Mouse (Mus musculus): ENCODE measurements at regions not wholly inside any gene's neighbourhood (a gene's known extent, or its start where the extent isn't known, plus 50 kb on each side); places are given as distances from the start of the nearest gene placed in this dataset.

GRCm38 (mm10) chr3:128575339-128576129 lies 624.1 kb upstream of the Pitx2 start:
- no peak for DNase-seq
- Histone ChIP-seq H3K9me3 (ENCODE audit: low read length) (no peaks in the 10 kb centered on the region), H3K9ac (replicated peaks) (no peak overlapping the region), H3K27ac (ENCODE audit: low read depth) (no peak overlapping the region), H3K4me3 (ENCODE audit: low read depth, low read length) (no peak overlapping the region), H3K4me1 (ENCODE audit: insufficient read depth) (no peaks in the 10 kb centered on the region), H3K36me3 (replicated peaks; ENCODE audit: insufficient read depth, low read length) (no peaks in the 10 kb centered on the region), H3K27me3 (ENCODE audit: insufficient read depth, low read length) (no peaks in the 10 kb centered on the region), H3K4me2 (ENCODE audit: low read depth, low read length) (no peak overlapping the region)
- TF ChIP-seq EP300 (IDR thresholded peaks at IDR 0.05; ENCODE audit: low read depth) (no peak), CTCF (IDR thresholded peaks at IDR 0.05; ENCODE audit: low read depth) (no peak)
- WGBS (ENCODE audit: insufficient replicate concordance), result 46% methylated on average over 2 of the region's 2 CpGs
- ATAC-seq, result no peak

- Histone ChIP-seq H3K9ac (replicated peaks) (no peak overlapping the region), H3K4me2 (ENCODE audit: low read depth, low read length) (no peak overlapping the region), H3K4me3 (ENCODE audit: low read depth, low read length) (no peak overlapping the region), H3K27ac (ENCODE audit: low read depth) (no peak overlapping the region), H3K36me3 (replicated peaks; ENCODE audit: insufficient read depth, low read length) (no peaks in the 10 kb centered on the region), H3K9me3 (ENCODE audit: low read length) (no peaks in the 10 kb centered on the region), H3K4me1 (ENCODE audit: insufficient read depth) (no peaks in the 10 kb centered on the region), H3K27me3 (ENCODE audit: insufficient read depth, low read length) (no peaks in the 10 kb centered on the region)
- WGBS (ENCODE audit: insufficient replicate concordance), result 78% methylated on average over 3 of the region's 3 CpGs
- TF ChIP-seq EP300 (IDR thresholded peaks at IDR 0.05; ENCODE audit: low read depth) (no peak), CTCF (IDR thresholded peaks at IDR 0.05; ENCODE audit: low read depth) (no peak)
- DNase-seq (no peak), ATAC-seq (no peak)
These were observed 629.1 kb upstream of the Pitx2 start for GRCm38 (mm10) chr3:128570551-128570950.

GRCm38 (mm10) chr3:128565386-128565785 lies 634.3 kb upstream of the Pitx2 start:
- Histone ChIP-seq H3K4me1 (ENCODE audit: insufficient read depth) (no peaks in the 10 kb centered on the region), H3K4me3 (ENCODE audit: low read depth, low read length) (no peak overlapping the region), H3K4me2 (ENCODE audit: low read depth, low read length) (no peak overlapping the region), H3K27ac (ENCODE audit: low read depth) (no peak overlapping the region), H3K9me3 (ENCODE audit: low read length) (no peaks in the 10 kb centered on the region), H3K36me3 (replicated peaks; ENCODE audit: insufficient read depth, low read length) (no peaks in the 10 kb centered on the region), H3K9ac (replicated peaks) (no peak overlapping the region), H3K27me3 (ENCODE audit: insufficient read depth, low read length) (no peaks in the 10 kb centered on the region)
- TF ChIP-seq EP300 (IDR thresholded peaks at IDR 0.05; ENCODE audit: low read depth) (no peak), CTCF (IDR thresholded peaks at IDR 0.05; ENCODE audit: low read depth) (no peak)
- 79% methylated on average over 8 of the region's 8 CpGs for WGBS (ENCODE audit: insufficient replicate concordance)
- DNase-seq (no peak), ATAC-seq (no peak)

- H3K9ac ChIP-seq (replicated peaks), result no peak overlapping the region
- no peaks in the 10 kb centered on the region for H3K4me1 ChIP-seq (ENCODE audit: insufficient read depth)
- H3K9me3 ChIP-seq (ENCODE audit: low read length), result no peaks in the 10 kb centered on the region
- DNase-seq (peak; percentile 51), ATAC-seq (no peak)
- H3K36me3 ChIP-seq (replicated peaks; ENCODE audit: insufficient read depth, low read length), result no peaks in the 10 kb centered on the region
- H3K4me2 ChIP-seq (ENCODE audit: low read depth, low read length), result no peak overlapping the region
- no peak overlapping the region for H3K27ac ChIP-seq (ENCODE audit: low read depth)
- TF ChIP-seq EP300 (IDR thresholded peaks at IDR 0.05; ENCODE audit: low read depth) (no peak), CTCF (IDR thresholded peaks at IDR 0.05; ENCODE audit: low read depth) (no peak)
- 72% methylated on average over 9 of the region's 9 CpGs for WGBS (ENCODE audit: insufficient replicate concordance)
- no peaks in the 10 kb centered on the region for H3K27me3 ChIP-seq (ENCODE audit: insufficient read depth, low read length)
- no peak overlapping the region for H3K4me3 ChIP-seq (ENCODE audit: low read depth, low read length)
These were observed 650.5 kb upstream of the Fam241a start for GRCm38 (mm10) chr3:128546416-128547327.

- TF ChIP-seq CTCF (IDR thresholded peaks at IDR 0.05; ENCODE audit: low read depth), result no peak
- no peak for TF ChIP-seq EP300 (IDR thresholded peaks at IDR 0.05; ENCODE audit: low read depth)
- Histone ChIP-seq H3K9me3 (ENCODE audit: low read length) (no peaks in the 10 kb centered on the region), H3K36me3 (replicated peaks; ENCODE audit: insufficient read depth, low read length) (no peaks in the 10 kb centered on the region), H3K9ac (replicated peaks) (no peak overlapping the region), H3K4me3 (ENCODE audit: low read depth, low read length) (no peak overlapping the region), H3K4me2 (ENCODE audit: low read depth, low read length) (no peak overlapping the region), H3K27ac (ENCODE audit: low read depth) (no peak overlapping the region), H3K27me3 (ENCODE audit: insufficient read depth, low read length) (no peaks in the 10 kb centered on the region), H3K4me1 (ENCODE audit: insufficient read depth) (no peaks in the 10 kb centered on the region)
- 79% methylated on average over 4 of the region's 4 CpGs for WGBS (ENCODE audit: insufficient replicate concordance)
- ATAC-seq (no peak), DNase-seq (no peak)
These were observed 629.3 kb upstream of the Fam241a start for GRCm38 (mm10) chr3:128525427-128525826.

GRCm38 (mm10) chr3:128520671-128521103 lies 624.6 kb upstream of the Fam241a start:
- Histone ChIP-seq H3K4me3 (ENCODE audit: low read depth, low read length) (no peak overlapping the region), H3K4me1 (ENCODE audit: insufficient read depth) (no peaks in the 10 kb centered on the region), H3K4me2 (ENCODE audit: low read depth, low read length) (no peak overlapping the region), H3K27ac (ENCODE audit: low read depth) (no peak overlapping the region), H3K36me3 (replicated peaks; ENCODE audit: insufficient read depth, low read length) (no peaks in the 10 kb centered on the region), H3K27me3 (ENCODE audit: insufficient read depth, low read length) (no peaks in the 10 kb centered on the region), H3K9ac (replicated peaks) (no peak overlapping the region), H3K9me3 (ENCODE audit: low read length) (no peaks in the 10 kb centered on the region)
- 74% methylated on average over 7 of the region's 7 CpGs for WGBS (ENCODE audit: insufficient replicate concordance)
- ATAC-seq (no peak), DNase-seq (no peak)
- TF ChIP-seq EP300 (IDR thresholded peaks at IDR 0.05; ENCODE audit: low read depth), result no peak
- no peak for TF ChIP-seq CTCF (IDR thresholded peaks at IDR 0.05; ENCODE audit: low read depth)
